Mouse (Mus musculus) neutrophil, adult 83 days (primary cell): ENCODE measurements around the gene Gm5795. TPM values are rescaled to one million over a fixed set of nuclear protein-coding genes. Genes with fewer than 3 reads are reported as not detected.

Experiments
- total RNA-seq, 2 experiments: library from RNA; stranded (reverse); gene quantifications; one replicate each; pipeline ENCODE4 v1.2.4; 2023

Gm5795 gene
- not detected for total RNA-seq

DNA sequence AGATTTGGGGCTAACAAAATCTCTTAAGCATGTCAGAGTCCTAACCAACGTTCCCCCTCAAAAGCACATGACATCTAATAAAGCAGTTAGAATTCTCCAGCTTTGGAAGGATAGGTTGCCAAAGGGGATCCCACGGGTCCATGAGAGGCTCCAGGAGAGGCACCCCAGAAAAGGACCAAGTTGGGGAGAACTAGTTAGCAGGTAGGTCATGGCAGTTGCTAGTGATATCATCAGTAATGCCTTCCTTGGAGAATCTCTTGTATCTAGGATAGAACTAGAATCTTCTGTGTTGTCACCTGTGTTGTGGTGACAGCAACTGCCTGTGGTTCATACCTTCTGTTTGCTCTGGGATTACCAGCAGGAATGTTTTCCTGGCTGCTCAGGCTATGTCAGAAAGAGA, at the start of gene Gm5795:
Gene Gm5795, plus strand, starts transcription at position 301 of the 400 bp plus-strand sequence.

DNA sequence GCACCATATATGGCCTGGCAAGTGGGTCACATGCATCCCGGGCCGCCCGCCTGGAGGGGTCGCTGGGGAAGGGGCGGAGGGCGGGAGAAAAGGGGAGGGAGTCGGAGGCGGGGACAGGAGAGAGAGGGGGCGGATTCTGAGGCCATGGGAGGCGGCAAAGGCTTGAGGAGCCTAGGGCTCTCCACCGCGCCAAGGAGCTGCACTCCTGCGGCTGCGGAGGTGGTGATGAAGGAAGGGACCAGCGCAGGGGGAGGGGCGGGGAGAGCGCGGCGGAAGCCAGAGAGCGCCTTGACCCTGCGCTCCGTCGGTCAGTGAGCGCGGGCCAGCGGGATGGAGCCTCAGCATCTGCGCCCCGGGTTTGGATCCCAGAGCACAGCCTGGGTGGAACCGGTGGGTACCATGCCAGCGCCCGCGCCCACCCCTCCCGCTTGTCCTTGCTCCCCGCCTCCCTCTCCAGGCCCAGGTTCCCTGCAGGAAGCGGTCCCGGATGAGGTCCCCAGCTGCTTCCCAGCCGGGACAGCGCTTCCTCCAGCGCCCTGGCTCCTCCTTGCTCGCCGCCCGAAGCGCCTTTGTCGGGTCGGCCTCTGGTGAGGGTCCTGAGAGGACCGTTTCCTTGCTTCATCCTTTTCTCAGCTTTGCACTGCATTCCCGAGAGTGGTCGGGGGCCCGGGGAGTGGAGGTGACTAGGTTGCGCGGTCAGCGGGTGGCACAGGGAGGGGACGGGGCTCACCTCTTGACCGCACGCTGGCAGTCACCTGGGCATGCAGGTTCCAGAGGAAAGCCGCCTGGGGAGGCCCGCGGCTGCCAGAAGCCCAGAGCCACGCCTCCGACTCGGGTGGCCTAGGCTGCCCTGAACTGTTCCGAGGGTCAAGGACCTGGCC, 20.5 kb downstream of the Gm5795 start, which contains the start of gene D830030K20Rik:
Gene D830030K20Rik, plus strand, starts transcription at position 217 of the 881 bp plus-strand sequence.

Other genes with a start within 250 kb of the Gm5795 start
- not detected for gene Gm2888, start 158.3 kb upstream of the Gm5795 start, total RNA-seq
- not detected for gene Gm2897, start 139.0 kb upstream of the Gm5795 start, total RNA-seq
- not detected for gene Gm10340, start 54.3 kb upstream of the Gm5795 start, total RNA-seq
- gene D830030K20Rik, start 20.2 kb downstream of the Gm5795 start, total RNA-seq, result not detected
- gene Gm2956, start 144.4 kb downstream of the Gm5795 start, total RNA-seq, result not detected
- not detected for gene Gm10413, start 206.8 kb downstream of the Gm5795 start, total RNA-seq
- not detected for gene Gm10409, start 224.4 kb downstream of the Gm5795 start, total RNA-seq
- not detected for gene Gm3005, start 239.8 kb downstream of the Gm5795 start, total RNA-seq